Mouse (Mus musculus) erythroblast, embryonic 14.5 days (primary cell): ENCODE results near the gene Tspan13.

Experiments
- GATA1 ChIP-seq: IDR thresholded peaks from 2 replicates; pipeline ENCODE4 v1.6.1; 2012; ENCODE audit warnings: low read length, inconsistent platforms, mixed read lengths
- TAL1 ChIP-seq: IDR thresholded peaks from 3 replicates; pipeline ENCODE4 v1.6.1; 2012; ENCODE audit warnings: low read length, inconsistent platforms, mixed read lengths

GRCm38 (mm10) chr12:36089221-36089620 lies 46.9 kb upstream of the Tspan13 start:
- TF ChIP-seq TAL1 (no peak), GATA1 (no peak)
